Mouse (Mus musculus) adrenal gland, postnatal 10 days (tissue): ENCODE measurements at regions not wholly inside any gene's neighbourhood (a gene's known extent, or its start where the extent isn't known, plus 50 kb on each side); places are given as distances from the start of the nearest gene placed in this dataset.

Source experiments
- DNase-seq: peaks from one replicate; pipeline ENCODE4 v3.0.0; 2021; ENCODE audit warnings: mixed read lengths

GRCm38 (mm10) chr1:73444216-73444890 lies 428.6 kb upstream of the Tnp1 start:
- DNase-seq: no peak

- no peak for DNase-seq
Measured at GRCm38 (mm10) chr1:73438385-73438784, 422.7 kb upstream of the Tnp1 start.

- DNase-seq: no peak
Measured at GRCm38 (mm10) chr1:73428101-73428500, 412.4 kb upstream of the Tnp1 start.

GRCm38 (mm10) chr1:73425049-73425448 lies 409.3 kb upstream of the Tnp1 start:
- DNase-seq: no peak

- no peak for DNase-seq
Measured at GRCm38 (mm10) chr1:73418196-73418595, 402.5 kb upstream of the Tnp1 start.

- DNase-seq: no peak
Measured at GRCm38 (mm10) chr1:73411452-73411851, 395.7 kb upstream of the Tnp1 start.

- DNase-seq: no peak
Measured at GRCm38 (mm10) chr1:73399178-73399577, 383.5 kb upstream of the Tnp1 start.

- DNase-seq: no peak
Measured at GRCm38 (mm10) chr1:73395034-73395433, 379.3 kb upstream of the Tnp1 start.

- no peak for DNase-seq
Measured at GRCm38 (mm10) chr1:73394466-73394865, 378.8 kb upstream of the Tnp1 start.

- no peak for DNase-seq
Measured at GRCm38 (mm10) chr1:73392077-73392476, 376.4 kb upstream of the Tnp1 start.

GRCm38 (mm10) chr1:73389976-73390375 lies 374.3 kb upstream of the Tnp1 start:
- DNase-seq: no peak

- no peak for DNase-seq
Measured at GRCm38 (mm10) chr1:73389174-73389573, 373.5 kb upstream of the Tnp1 start.

GRCm38 (mm10) chr1:73381578-73381977 lies 365.9 kb upstream of the Tnp1 start:
- DNase-seq: no peak

- DNase-seq: no peak
Measured at GRCm38 (mm10) chr1:73374531-73375375, 359.0 kb upstream of the Tnp1 start.

- DNase-seq: no peak
Measured at GRCm38 (mm10) chr1:73368222-73368621, 352.5 kb upstream of the Tnp1 start.

GRCm38 (mm10) chr1:73365842-73366241 lies 350.1 kb upstream of the Tnp1 start:
- no peak for DNase-seq

- no peak for DNase-seq
Measured at GRCm38 (mm10) chr1:73364300-73364683, 348.6 kb upstream of the Tnp1 start.

GRCm38 (mm10) chr1:73363549-73364299 lies 348.0 kb upstream of the Tnp1 start:
- DNase-seq: peak; percentile 50

- DNase-seq: peak; percentile 83
Measured at GRCm38 (mm10) chr1:73362122-73362521, 346.4 kb upstream of the Tnp1 start.

- no peak for DNase-seq
Measured at GRCm38 (mm10) chr1:73361300-73361699, 345.6 kb upstream of the Tnp1 start.

- DNase-seq: no peak
Measured at GRCm38 (mm10) chr1:73354447-73354846, 338.7 kb upstream of the Tnp1 start.

GRCm38 (mm10) chr1:73348476-73348875 lies 332.8 kb upstream of the Tnp1 start:
- DNase-seq: no peak

- DNase-seq: no peak
Measured at GRCm38 (mm10) chr1:73344587-73344986, 328.9 kb upstream of the Tnp1 start.
